Mouse (Mus musculus): ENCODE measurements around the gene Mei1. TPM values are rescaled to one million over a fixed set of nuclear protein-coding genes. Genes with fewer than 3 reads are reported as not detected.

The Mei1 gene
- not detected in 2 replicates for polyA plus RNA-seq (2012)

DNA sequence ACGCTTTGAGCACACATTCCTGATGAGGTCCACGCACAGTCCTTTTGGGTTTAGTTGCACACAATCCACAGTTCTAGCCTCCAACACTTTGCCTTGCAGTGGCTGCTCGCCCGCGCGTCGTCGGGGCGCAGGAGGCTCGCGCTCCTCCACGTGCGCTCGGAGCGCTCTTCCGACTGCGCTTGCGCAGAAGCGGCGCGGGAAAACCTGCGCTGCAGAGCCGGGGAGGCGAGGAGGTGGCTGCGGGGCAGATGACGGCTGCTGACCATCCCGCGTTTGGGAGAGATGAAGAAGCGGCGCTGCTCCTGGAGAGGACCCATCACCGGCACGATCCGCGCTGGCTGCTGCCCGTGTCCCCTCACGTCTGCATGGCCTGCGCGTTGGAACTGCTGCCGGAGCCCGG, at the start of gene Mei1:
TSS of gene Mei1 (plus strand) at position 99 of the 400 bp plus-strand sequence.
- no peak for TF ChIP-seq GATA1 (IDR thresholded peaks at IDR 0.05; ENCODE audit: low read length)

DNA sequence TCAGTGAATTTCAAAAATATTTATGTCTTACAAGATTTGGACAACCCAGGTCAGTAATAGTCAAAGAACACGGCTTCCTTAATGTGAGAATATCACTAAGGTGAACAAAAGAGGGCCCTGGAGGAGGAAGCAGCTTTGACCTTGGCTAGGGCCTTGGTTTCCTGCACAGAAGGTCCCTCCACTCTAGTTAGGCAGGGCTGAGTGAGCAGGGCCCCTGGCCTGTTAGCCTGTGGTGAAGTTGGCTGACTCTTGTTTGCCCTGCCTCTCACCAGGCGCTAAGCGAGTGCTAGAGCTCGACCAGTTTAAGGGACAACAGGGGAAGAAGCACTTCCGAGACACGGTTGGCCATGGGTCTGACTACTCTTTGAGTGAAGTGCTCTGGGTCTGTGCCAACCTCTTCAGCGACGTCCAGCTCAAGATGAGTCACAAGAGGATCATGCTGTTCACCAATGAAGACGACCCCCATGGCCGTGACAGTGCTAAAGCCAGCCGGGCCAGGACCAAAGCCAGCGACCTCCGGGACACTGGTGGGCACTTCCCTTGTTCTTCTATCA, 47.2 kb upstream of the Mei1 start:
- no peak for TF ChIP-seq GATA1 (IDR thresholded peaks at IDR 0.05; ENCODE audit: low read length)

DNA sequence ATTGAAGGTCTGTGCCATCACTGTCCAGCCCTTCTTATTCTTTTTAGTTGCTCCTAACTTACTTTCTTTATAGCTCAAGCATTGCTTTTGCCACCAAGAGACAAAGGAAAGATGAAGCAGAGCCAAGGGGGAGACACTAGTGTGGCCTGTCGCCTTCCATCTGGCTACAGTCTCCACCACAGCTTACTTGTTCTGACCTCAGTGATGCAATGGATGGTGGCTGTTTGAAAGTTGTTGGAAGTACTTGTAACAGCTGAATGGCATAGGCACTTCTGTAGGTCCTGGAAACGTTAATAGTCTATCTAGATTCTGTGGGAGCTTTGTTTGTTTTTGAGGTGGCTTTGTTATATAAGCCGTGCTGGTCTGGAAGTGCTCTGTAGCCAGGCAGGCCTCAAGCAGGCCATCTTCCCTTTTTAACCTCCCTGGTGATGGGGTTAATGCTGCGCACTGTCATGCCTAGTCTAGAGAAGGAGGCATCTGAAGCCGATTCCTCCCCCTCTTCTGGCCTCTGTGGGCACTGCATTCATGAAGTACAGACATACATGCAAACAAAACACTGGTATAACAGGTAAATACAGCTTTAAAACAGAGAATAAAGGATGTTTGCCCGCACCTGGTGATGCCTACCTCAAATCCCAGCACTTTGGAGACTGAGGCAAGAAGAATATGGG, 45.7 kb upstream of the Mei1 start:
- no peak for TF ChIP-seq GATA1 (IDR thresholded peaks at IDR 0.05; ENCODE audit: low read length)

DNA sequence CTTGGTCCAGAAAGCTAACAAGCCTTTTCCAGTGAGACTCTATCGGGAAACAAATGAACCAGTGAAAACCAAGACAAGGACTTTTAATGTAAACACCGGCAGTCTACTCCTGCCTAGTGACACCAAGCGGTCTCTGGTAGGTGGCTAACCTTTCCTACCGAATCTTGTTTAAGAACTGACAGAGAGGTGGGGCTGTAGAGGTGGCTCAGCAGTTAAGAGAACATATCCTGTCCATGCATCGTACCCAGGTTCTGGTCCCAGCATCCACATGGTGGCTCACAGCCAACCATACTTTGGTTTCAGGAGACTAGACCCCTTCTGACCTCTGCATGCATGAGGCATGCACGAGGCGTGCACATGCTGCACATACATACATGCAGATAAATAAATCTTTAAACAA, 42.5 kb upstream of the Mei1 start:
- no peak for TF ChIP-seq GATA1 (IDR thresholded peaks at IDR 0.05; ENCODE audit: low read length)

DNA sequence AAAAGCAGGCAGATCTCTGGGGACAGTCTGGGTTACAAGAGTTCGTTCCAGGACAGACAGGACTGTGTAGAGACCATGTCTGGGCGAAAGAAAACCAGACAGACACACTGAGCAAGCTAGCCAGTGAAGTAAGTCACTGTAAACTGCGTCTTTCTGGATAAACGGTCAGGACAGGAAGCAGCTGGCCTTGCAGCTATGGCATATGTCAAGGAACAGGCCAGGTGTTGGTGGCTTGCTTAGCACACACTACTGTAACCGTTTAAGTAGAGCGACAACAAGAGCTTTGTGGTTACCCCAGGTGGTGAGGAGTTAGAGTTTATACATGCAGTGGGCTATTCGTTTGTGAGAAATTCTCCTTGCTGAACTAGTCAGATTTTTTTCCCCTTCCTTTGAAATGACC, 42.1 kb upstream of the Mei1 start:
- TF ChIP-seq GATA1 (IDR thresholded peaks at IDR 0.05; ENCODE audit: low read length) = no peak

DNA sequence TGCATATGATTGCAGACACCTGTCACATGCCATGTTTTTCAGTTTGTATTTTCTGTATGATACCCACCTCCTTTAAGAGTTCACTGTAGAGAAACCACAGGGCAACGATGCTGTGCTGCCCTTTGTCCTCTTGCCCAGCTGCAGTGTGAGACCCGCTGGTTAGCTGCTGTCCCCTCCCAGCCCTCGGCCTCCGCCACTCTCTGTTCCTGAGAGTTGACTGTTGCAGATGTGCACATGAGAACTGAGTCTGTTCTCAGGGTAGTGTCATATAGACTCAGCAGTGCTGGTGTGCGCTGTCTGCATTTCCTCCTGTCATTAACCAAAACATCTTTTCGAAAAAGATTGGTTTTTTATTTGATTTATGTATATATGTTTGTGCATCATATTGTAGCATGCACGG, 37.4 kb upstream of the Mei1 start:
- no peak for TF ChIP-seq GATA1 (IDR thresholded peaks at IDR 0.05; ENCODE audit: low read length)

DNA sequence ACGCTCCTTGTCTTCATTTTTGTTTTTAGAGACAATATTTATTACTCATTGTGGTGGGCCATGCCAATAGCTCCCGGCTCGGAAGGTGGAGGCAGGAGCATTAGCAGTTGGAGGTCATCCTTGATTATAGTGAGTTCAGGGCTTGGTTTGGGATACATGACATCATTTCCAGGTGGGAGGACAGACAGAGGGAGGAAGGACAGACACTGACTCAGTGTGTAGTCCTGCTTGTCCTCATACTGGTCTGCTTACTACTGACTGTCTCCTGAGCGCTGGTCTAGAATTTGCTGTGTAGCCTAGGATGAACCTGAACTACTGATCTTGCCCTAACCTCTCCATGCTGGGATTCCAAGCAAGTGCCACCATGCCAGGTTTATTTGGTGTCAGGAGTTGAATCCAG, 36.0 kb upstream of the Mei1 start, which contains the start of gene Desi1:
TSS of gene Desi1 (minus strand) at position 101 of the 400 bp plus-strand sequence.
- no peak for TF ChIP-seq GATA1 (IDR thresholded peaks at IDR 0.05; ENCODE audit: low read length)

DNA sequence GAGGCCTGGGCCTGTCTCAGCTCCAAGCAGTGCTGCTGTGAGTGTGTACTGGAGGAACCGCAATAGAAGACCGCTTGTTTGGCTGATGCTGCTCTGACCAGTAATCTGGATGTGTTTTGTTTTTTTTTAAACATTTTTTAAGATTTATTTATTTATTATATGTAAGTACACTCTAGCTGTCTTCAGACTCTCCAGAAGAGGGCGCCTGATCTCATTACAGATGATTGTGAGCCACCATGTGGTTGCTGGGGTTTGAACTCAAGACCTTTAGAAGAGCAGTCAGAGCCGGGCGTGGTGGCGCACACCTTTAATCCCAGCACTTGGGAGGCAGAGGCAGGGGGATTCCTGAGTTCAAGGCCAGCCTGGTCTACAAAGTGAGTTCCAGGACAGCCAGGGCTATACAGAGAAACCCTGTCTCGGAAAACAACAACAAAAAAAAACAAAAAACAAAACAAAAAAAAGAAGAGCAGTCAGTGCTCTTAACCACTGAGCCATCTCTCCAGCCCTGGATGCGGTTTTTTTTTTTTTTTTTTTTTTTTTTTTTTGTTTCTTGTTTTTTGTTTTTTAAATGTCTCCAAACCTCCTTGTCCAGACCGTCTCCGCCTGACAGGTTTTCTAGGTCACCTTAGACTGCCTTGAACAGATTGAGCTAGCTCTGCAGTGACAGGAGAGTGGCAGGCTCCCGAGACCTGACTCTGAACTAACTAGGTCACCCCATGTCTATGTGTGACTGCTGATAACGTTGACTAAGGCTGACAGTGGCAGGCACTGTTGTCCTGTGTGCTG, 33.7 kb upstream of the Mei1 start:
- TF ChIP-seq GATA1 (IDR thresholded peaks at IDR 0.05; ENCODE audit: low read length) = no peak

DNA sequence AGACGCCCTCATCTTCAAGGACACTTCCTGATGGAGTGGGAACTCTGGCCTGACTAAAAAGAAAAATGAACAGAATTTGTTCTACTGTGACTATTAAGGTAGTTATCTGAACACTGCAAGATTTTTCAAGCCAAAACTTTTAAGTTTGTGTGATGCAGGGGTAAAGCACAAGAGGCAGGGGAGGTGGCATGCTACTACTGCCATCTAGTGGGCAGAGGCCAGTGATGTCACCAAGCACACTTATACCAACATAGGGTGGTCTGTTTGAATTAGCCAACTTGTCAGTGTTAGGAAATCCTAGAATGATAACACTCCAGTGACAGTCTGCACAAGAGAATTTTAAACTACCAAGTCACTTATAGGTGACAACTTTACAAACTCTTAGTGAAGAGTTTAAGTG, 29.1 kb upstream of the Mei1 start:
- TF ChIP-seq GATA1 (IDR thresholded peaks at IDR 0.05; ENCODE audit: low read length) = no peak

DNA sequence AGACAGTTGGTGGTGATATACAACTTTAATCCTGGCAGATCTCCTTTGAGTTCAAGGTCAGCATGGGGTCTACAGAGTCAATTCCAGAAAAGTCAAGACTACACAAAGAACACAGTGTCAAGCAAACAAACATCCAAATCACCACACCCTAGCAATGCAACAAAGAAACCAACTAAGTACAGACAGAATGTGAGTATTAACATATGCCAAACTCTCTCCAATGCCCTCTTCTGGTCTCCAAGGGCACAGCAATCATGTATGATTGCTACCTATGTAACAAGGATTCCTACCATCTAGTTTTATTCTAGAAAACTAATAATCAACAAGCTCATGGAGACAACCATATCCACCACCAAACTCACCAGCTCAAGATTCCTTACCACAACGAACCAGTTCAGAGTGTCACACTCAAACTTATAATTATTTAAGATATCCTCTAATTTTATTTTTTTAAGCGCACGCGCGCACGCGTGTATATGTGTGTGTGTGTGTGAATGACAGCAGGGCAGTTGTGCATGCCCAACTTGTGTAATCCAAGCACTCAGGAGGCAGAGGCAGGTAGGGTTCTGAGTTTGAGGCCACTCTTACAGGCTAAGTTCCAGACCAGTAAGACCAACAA, 25.5 kb upstream of the Mei1 start:
- no peak for TF ChIP-seq GATA1 (IDR thresholded peaks at IDR 0.05; ENCODE audit: low read length)

DNA sequence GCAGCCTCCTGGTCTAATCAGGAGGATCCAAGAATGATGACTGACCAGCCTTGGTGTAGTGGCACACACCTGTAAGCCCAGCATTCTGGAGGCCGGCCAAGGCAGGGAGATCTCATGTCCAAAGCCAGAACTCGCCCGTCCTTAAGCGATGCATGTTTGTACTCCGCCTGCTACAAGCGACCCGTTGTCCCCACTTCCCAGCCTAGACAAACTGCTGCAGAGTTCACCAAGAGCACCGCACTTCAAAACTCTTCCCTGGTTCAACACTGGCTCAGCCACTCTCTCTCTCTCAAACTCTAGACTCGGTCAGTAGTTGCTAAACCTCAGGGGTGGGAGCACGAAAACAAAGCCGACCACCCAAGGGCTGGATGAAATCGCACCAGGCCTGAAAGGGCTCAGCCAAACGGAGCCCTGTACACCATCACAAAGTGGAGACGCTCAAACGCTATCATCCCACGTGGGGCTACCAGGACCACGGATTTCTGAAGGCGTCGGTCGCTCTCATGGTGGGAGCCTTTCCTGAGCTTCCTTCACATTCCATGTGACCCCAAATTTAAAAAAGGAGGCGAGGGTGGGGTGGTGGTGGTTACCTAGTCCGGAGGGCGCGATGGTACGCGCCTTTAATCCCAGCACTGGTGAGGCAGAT, 23.4 kb upstream of the Mei1 start:
- TF ChIP-seq GATA1 (IDR thresholded peaks at IDR 0.05; ENCODE audit: low read length) = no peak

DNA sequence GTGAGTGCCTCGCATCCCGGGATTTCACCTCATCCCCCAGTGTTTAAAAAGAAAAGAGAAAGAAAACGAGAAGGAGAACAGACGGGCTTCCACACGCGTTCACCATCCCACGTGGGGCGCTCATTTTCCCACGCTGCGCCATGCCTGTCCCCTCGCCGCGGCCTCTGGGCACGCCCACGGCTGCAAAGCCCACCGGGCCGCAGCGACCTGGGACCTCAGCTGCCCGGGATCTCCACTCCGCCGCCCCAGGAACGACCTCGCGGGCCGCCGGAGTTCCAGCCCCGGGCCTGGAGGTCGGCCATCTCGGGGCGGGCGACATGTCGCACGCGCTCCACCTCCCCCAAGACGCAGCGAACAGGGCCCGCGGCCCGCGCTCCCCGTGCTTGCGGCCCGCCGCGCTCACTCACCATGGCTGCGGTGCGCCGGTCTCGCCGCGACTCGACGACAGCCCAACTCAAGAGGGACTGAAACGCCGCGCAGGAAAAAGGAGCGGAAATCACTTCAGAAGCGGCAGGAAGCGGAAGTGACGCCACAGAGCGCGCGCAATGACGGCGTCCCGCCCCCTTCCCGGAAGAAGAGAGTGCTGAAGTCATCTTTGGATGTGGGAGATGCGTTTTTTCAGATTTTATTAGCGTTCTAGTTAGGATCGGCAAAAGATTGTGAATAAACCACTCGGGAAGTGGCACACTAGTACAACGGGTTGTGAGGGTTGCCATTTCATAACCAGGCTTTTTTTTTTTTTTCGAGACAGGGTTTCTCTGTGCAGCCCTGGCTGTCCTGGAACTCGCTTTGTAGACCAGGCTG, 22.5 kb upstream of the Mei1 start, which contains the start of gene Snu13:
TSS of gene Snu13 (minus strand) at position 519 of the 804 bp plus-strand sequence.
- TF ChIP-seq GATA1 (IDR thresholded peaks at IDR 0.05; ENCODE audit: low read length) = no peak

DNA sequence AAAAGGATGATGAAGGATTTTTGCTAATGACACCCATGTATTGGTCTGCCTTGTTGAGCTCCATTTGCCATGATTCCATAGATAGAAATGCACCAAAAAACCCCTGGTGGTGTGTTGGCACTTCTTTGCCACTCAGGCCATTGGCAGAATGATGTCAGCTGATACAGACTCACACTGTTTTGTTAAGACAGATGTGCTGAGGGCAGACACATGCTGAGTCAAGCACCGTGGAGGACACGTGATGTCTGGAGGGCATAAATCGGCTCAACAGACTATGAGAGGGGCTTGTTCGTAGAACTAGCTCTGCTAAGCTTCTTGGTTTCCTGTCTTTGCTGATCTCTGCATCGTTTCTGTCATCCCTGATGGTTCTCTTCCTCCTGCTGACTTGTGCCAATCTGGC, 17.3 kb upstream of the Mei1 start:
- TF ChIP-seq GATA1 (IDR thresholded peaks at IDR 0.05; ENCODE audit: low read length) = no peak

DNA sequence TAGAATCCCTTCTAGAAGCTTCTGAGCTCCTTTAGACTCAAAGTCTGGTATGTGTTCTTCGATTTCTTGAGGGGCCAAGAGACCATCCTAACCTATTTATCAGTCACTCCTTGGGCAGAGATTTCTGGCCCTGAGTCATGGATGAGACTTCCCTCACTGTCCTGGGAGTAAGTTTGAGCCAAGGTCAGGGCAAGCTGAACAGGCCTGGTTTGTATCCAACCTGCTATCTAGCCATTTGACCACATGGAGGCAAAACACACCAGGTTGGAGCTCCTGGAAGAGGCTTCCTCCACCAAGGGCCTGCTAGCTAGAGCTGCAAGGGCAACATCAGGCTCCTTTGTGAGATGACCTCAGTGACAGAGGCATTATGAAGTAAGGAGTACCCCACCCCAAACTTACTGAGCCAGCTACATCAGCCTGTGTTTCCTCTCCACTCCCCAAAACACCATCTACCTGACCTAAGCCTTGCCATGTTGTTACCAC, 11.0 kb upstream of the Mei1 start, which contains the start of gene 4930407I10Rik:
TSS of gene 4930407I10Rik (plus strand) at position 433 of the 483 bp plus-strand sequence.
- no peak for TF ChIP-seq GATA1 (IDR thresholded peaks at IDR 0.05; ENCODE audit: low read length)
